Mouse (Mus musculus) cerebellum, adult 8-10 months (tissue): ENCODE measurements around the gene Gngt2.
"Not testable (repeated sequence)": the region's sequence is repeated elsewhere in the genome, so short reads cannot be mapped to it uniquely, and the experiment has no call there.

ENCODE experiments used
- DNase-seq: peaks from one replicate; pipeline ENCODE4 v3.0.0; 2022

Gene Gngt2

GRCm38 (mm10) chr11:95841498-95841830 is 4.4 kb downstream of the Gngt2 start:
- DNase-seq = no peak

- DNase-seq = no peak
Observed at GRCm38 (mm10) chr11:95842074-95842681, 5.2 kb downstream of the Gngt2 start, which contains the start of gene Abi3. TSS of gene Abi3 (minus strand) at chr11:95842476.

GRCm38 (mm10) chr11:95842953-95843352 is 5.9 kb downstream of the Gngt2 start:
- no peak for DNase-seq

GRCm38 (mm10) chr11:95843421-95843950 is 6.5 kb downstream of the Gngt2 start:
- DNase-seq = no peak

GRCm38 (mm10) chr11:95844935-95845334 is 7.9 kb downstream of the Gngt2 start:
- DNase-seq = no peak

- no peak for DNase-seq
Observed at GRCm38 (mm10) chr11:95850898-95851297, 13.9 kb downstream of the Gngt2 start.

GRCm38 (mm10) chr11:95853684-95854083 is 16.7 kb downstream of the Gngt2 start:
- DNase-seq = peak; percentile 58

GRCm38 (mm10) chr11:95857306-95857705 is 20.3 kb downstream of the Gngt2 start:
- DNase-seq = peak; percentile 36

GRCm38 (mm10) chr11:95857716-95858527 is 20.9 kb downstream of the Gngt2 start:
- no peak for DNase-seq

- DNase-seq = peak; percentile 97
Observed at GRCm38 (mm10) chr11:95858528-95859467, 21.8 kb downstream of the Gngt2 start.

GRCm38 (mm10) chr11:95859468-95859855 is 22.4 kb downstream of the Gngt2 start:
- DNase-seq = no peak

GRCm38 (mm10) chr11:95860071-95860490 is 23.1 kb downstream of the Gngt2 start:
- no peak for DNase-seq

GRCm38 (mm10) chr11:95861397-95861796 is 24.4 kb downstream of the Gngt2 start:
- no peak for DNase-seq

- DNase-seq = no peak
Observed at GRCm38 (mm10) chr11:95869442-95869841, 32.4 kb downstream of the Gngt2 start.

- no peak for DNase-seq
Observed at GRCm38 (mm10) chr11:95869918-95870470, 33.0 kb downstream of the Gngt2 start.

GRCm38 (mm10) chr11:95875804-95876203 is 38.8 kb downstream of the Gngt2 start:
- no peak for DNase-seq

GRCm38 (mm10) chr11:95876296-95876695 is 39.3 kb downstream of the Gngt2 start:
- peak; percentile 33 for DNase-seq

- not testable (repeated sequence) for DNase-seq
Observed at GRCm38 (mm10) chr11:95879861-95880260, 42.8 kb downstream of the Gngt2 start.

- DNase-seq = no peak
Observed at GRCm38 (mm10) chr11:95890462-95891051, 53.5 kb downstream of the Gngt2 start.
